Mouse (Mus musculus): ENCODE results near the gene Kiss1. TPM values are rescaled to one million over a fixed set of nuclear protein-coding genes. Genes with fewer than 3 reads are reported as not detected.

The Kiss1 gene
- polyA plus RNA-seq, 1 experiment: not detected

- Histone ChIP-seq H3K27me3 (ENCODE audit: control insufficient read depth, insufficient read depth, low read length) (no peaks in the 10 kb centered on the region), H3K4me1 (ENCODE audit: control insufficient read depth, insufficient read depth, low read length) (no peaks in the 10 kb centered on the region), H3K4me3 (replicated peaks; ENCODE audit: insufficient read depth, low read depth, low read length) (no peak overlapping the region), H3K27ac (ENCODE audit: insufficient read depth, low read length) (no peak overlapping the region)
- no peak for TF ChIP-seq POLR2A (IDR thresholded peaks at IDR 0.05; ENCODE audit: borderline replicate concordance, insufficient read depth, low read length)
- TF ChIP-seq CTCF (IDR thresholded peaks at IDR 0.05; ENCODE audit: borderline replicate concordance, insufficient read depth, low read depth, low read length): no peak
- DNase-seq: no peak
- 41% methylated on average over 4 of the region's 4 CpGs for WGBS
These were observed 34.6 kb upstream of the Kiss1 start for GRCm38 (mm10) chr1:133287051-133287450.

GRCm38 (mm10) chr1:133287880-133288279 lies 33.8 kb upstream of the Kiss1 start:
- no peak for TF ChIP-seq POLR2A (IDR thresholded peaks at IDR 0.05; ENCODE audit: borderline replicate concordance, insufficient read depth, low read length)
- TF ChIP-seq CTCF (IDR thresholded peaks at IDR 0.05; ENCODE audit: borderline replicate concordance, insufficient read depth, low read depth, low read length): no peak
- Histone ChIP-seq H3K27me3 (ENCODE audit: control insufficient read depth, insufficient read depth, low read length) (no peaks in the 10 kb centered on the region), H3K27ac (ENCODE audit: insufficient read depth, low read length) (no peak overlapping the region), H3K4me1 (ENCODE audit: control insufficient read depth, insufficient read depth, low read length) (no peaks in the 10 kb centered on the region), H3K4me3 (replicated peaks; ENCODE audit: insufficient read depth, low read depth, low read length) (no peak overlapping the region)
- DNase-seq: no peak
- 93% methylated on average over 12 of the region's 12 CpGs for WGBS

DNA sequence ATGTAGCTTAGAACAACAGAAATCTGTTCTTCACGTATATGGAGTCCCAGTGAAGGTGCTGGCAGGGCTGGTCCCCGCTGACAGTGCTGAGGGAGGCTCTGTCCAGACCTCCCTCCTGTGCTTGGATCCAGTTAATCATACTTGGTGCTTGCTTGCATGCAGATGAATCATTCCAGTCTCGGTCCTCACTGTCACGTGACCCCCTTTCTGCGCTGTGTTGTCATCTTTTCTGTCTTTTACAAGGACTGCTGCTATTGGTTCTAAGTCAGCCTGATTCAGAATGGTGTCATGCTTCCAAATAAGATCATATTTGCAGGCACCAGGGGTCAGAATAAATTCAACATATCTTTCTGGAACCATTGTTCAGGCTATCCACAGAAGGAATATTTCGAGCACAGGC lies 29.8 kb upstream of the Kiss1 start:
- WGBS: 95% methylated on average over 6 of the region's 6 CpGs
- no peak overlapping the region for H3K27ac ChIP-seq (ENCODE audit: insufficient read depth, low read length)
- no peak overlapping the region for H3K4me3 ChIP-seq (replicated peaks; ENCODE audit: insufficient read depth, low read depth, low read length)
- H3K27me3 ChIP-seq (ENCODE audit: control insufficient read depth, insufficient read depth, low read length): no peaks in the 10 kb centered on the region
- DNase-seq: no peak
- peaks cover 5% of the 10 kb centered on the region for H3K4me1 ChIP-seq (ENCODE audit: control insufficient read depth, insufficient read depth, low read length)
- TF ChIP-seq POLR2A (IDR thresholded peaks at IDR 0.05; ENCODE audit: borderline replicate concordance, insufficient read depth, low read length): no peak
- TF ChIP-seq CTCF (IDR thresholded peaks at IDR 0.05; ENCODE audit: borderline replicate concordance, insufficient read depth, low read depth, low read length): no peak

GRCm38 (mm10) chr1:133292608-133293007 lies 29.1 kb upstream of the Kiss1 start:
- no peak for TF ChIP-seq POLR2A (IDR thresholded peaks at IDR 0.05; ENCODE audit: borderline replicate concordance, insufficient read depth, low read length)
- no peak for TF ChIP-seq CTCF (IDR thresholded peaks at IDR 0.05; ENCODE audit: borderline replicate concordance, insufficient read depth, low read depth, low read length)
- Histone ChIP-seq H3K27ac (ENCODE audit: insufficient read depth, low read length) (no peak overlapping the region), H3K4me3 (replicated peaks; ENCODE audit: insufficient read depth, low read depth, low read length) (no peak overlapping the region), H3K27me3 (ENCODE audit: control insufficient read depth, insufficient read depth, low read length) (no peaks in the 10 kb centered on the region), H3K4me1 (ENCODE audit: control insufficient read depth, insufficient read depth, low read length) (peaks cover 5% of the 10 kb centered on the region)
- DNase-seq: no peak

DNA sequence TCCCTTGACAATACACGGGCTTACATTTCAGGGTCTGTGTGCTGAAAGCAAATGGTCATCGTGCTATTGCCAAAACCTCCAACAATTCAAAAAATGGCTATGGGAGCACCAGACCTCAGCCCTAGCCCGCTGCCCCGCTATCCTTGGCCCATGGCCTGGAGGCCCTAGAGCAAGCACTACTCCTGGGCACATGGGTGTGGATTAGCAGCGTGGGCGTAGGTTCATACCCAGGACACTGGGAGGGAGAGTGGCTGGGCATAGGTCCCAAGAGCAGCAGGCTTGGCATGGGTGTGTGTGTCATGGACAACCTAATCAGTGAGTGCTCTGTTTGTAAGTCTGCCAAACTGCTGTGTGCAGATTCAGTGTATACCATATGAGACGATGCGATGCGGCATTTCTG lies 25.3 kb upstream of the Kiss1 start:
- WGBS: 12% methylated on average over 9 of the region's 9 CpGs
- no peaks in the 10 kb centered on the region for H3K27me3 ChIP-seq (ENCODE audit: control insufficient read depth, insufficient read depth, low read length)
- H3K4me1 ChIP-seq (ENCODE audit: control insufficient read depth, insufficient read depth, low read length): peaks cover 5% of the 10 kb centered on the region
- peak; percentile 61 to 79 for DNase-seq
- no peak overlapping the region for H3K27ac ChIP-seq (ENCODE audit: insufficient read depth, low read length)
- no peak overlapping the region for H3K4me3 ChIP-seq (replicated peaks; ENCODE audit: insufficient read depth, low read depth, low read length)
- no peak for TF ChIP-seq CTCF (IDR thresholded peaks at IDR 0.05; ENCODE audit: borderline replicate concordance, insufficient read depth, low read depth, low read length)
- no peak for TF ChIP-seq POLR2A (IDR thresholded peaks at IDR 0.05; ENCODE audit: borderline replicate concordance, insufficient read depth, low read length)

GRCm38 (mm10) chr1:133298816-133299215 lies 22.9 kb upstream of the Kiss1 start:
- H3K27ac ChIP-seq (ENCODE audit: insufficient read depth, low read length): no peak overlapping the region
- no peaks in the 10 kb centered on the region for H3K27me3 ChIP-seq (ENCODE audit: control insufficient read depth, insufficient read depth, low read length)
- H3K4me3 ChIP-seq (replicated peaks; ENCODE audit: insufficient read depth, low read depth, low read length): no peak overlapping the region
- no peak for DNase-seq
- no peak for TF ChIP-seq CTCF (IDR thresholded peaks at IDR 0.05; ENCODE audit: borderline replicate concordance, insufficient read depth, low read depth, low read length)
- TF ChIP-seq POLR2A (IDR thresholded peaks at IDR 0.05; ENCODE audit: borderline replicate concordance, insufficient read depth, low read length): no peak
- 84% methylated on average over 14 of the region's 14 CpGs for WGBS
- H3K4me1 ChIP-seq (ENCODE audit: control insufficient read depth, insufficient read depth, low read length): peaks cover 5% of the 10 kb centered on the region

GRCm38 (mm10) chr1:133302540-133302939 lies 19.1 kb upstream of the Kiss1 start:
- Histone ChIP-seq H3K4me3 (replicated peaks; ENCODE audit: insufficient read depth, low read depth, low read length) (no peak overlapping the region), H3K27ac (ENCODE audit: insufficient read depth, low read length) (no peak overlapping the region), H3K4me1 (ENCODE audit: control insufficient read depth, insufficient read depth, low read length) (no peaks in the 10 kb centered on the region), H3K27me3 (ENCODE audit: control insufficient read depth, insufficient read depth, low read length) (no peaks in the 10 kb centered on the region)
- DNase-seq: peak in 1 of 2 experiments; percentile 44
- 47% methylated on average over 3 of the region's 3 CpGs for WGBS
- TF ChIP-seq CTCF (IDR thresholded peaks at IDR 0.05; ENCODE audit: borderline replicate concordance, insufficient read depth, low read depth, low read length): no peak

GRCm38 (mm10) chr1:133306842-133307241 lies 14.8 kb upstream of the Kiss1 start:
- TF ChIP-seq POLR2A (IDR thresholded peaks at IDR 0.05; ENCODE audit: borderline replicate concordance, insufficient read depth, low read length) (no peak), CTCF (IDR thresholded peaks at IDR 0.05; ENCODE audit: borderline replicate concordance, insufficient read depth, low read depth, low read length) (peak; percentile 77)
- Histone ChIP-seq H3K4me1 (ENCODE audit: control insufficient read depth, insufficient read depth, low read length) (no peaks in the 10 kb centered on the region), H3K4me3 (replicated peaks; ENCODE audit: insufficient read depth, low read depth, low read length) (no peak overlapping the region), H3K27ac (ENCODE audit: insufficient read depth, low read length) (no peak overlapping the region), H3K27me3 (ENCODE audit: control insufficient read depth, insufficient read depth, low read length) (no peaks in the 10 kb centered on the region)
- WGBS: 5% methylated on average over 4 of the region's 4 CpGs
- DNase-seq: peak; percentile 72 to 80
